Mouse (Mus musculus) embryonic facial prominence, embryonic 12.5 days (tissue): ENCODE data around the gene Zfp729b. TPM values are rescaled to one million over a fixed set of nuclear protein-coding genes. Genes with fewer than 3 reads are reported as not detected.

ENCODE experiments used
- polyA plus RNA-seq: library from polyadenylated mRNA; unstranded; fragments of >200 nt; fragmentation: Nextera tagmentation; extraction: Ambion mirVana; gene quantifications from 2 replicates; pipeline ENCODE4 v1.2.1, GENCODE M21; 2016

The Zfp729b gene
- polyA plus RNA-seq, 1 experiment from 2014 or later, result 5.3 TPM

Other genes with a start within 250 kb of the Zfp729b start
- gene Gm28044, start 249.2 kb downstream of the Zfp729b start, polyA plus RNA-seq, result not detected in 2 replicates
- 0.94 and 0.96 TPM in 2 replicates for gene Zfp953, start 249.1 kb downstream of the Zfp729b start, polyA plus RNA-seq
- 0.37 and 0.67 TPM in 2 replicates for gene Gm28041, start 234.0 kb downstream of the Zfp729b start, polyA plus RNA-seq
- gene Zfp456, start 233.9 kb downstream of the Zfp729b start, polyA plus RNA-seq, result 1.5 TPM in 2 replicates
- gene Zfp429, start 209.9 kb downstream of the Zfp729b start, polyA plus RNA-seq, result 4.9 and 6.6 TPM in 2 replicates
- 1.0 and 1.1 TPM in 2 replicates for gene Zfp459, start 188.3 kb downstream of the Zfp729b start, polyA plus RNA-seq
- 9.5 and 10.4 TPM in 2 replicates for gene Zfp874a, start 158.1 kb downstream of the Zfp729b start, polyA plus RNA-seq
- 2.9 and 3.8 TPM in 2 replicates for gene Zfp874b, start 125.4 kb downstream of the Zfp729b start, polyA plus RNA-seq
- 22.5 and 24.0 TPM in 2 replicates for gene Zfp58, start 109.2 kb downstream of the Zfp729b start, polyA plus RNA-seq
- not detected in 2 replicates for gene Gm26965, start 83.6 kb downstream of the Zfp729b start, polyA plus RNA-seq
- 25.0 and 25.2 TPM in 2 replicates for gene Zfp87, start 83.5 kb downstream of the Zfp729b start, polyA plus RNA-seq
- 16.9 and 17.0 TPM in 2 replicates for gene Zfp748, start 55.9 kb downstream of the Zfp729b start, polyA plus RNA-seq
- gene Gm49345, start 28.1 kb upstream of the Zfp729b start, polyA plus RNA-seq, result not detected in 2 replicates
- 3.2 and 3.8 TPM in 2 replicates for gene Zfp729a, start 28.1 kb upstream of the Zfp729b start, polyA plus RNA-seq
- gene Zfp738, start 77.4 kb upstream of the Zfp729b start, polyA plus RNA-seq, result 14.8 and 14.9 TPM in 2 replicates
- 8.4 and 10.5 TPM in 2 replicates for gene Zfp65, start 119.5 kb upstream of the Zfp729b start, polyA plus RNA-seq
- gene Zfp85, start 145.5 kb upstream of the Zfp729b start, polyA plus RNA-seq, result 7.5 and 7.7 TPM in 2 replicates
- gene Zfp493, start 170.0 kb upstream of the Zfp729b start, polyA plus RNA-seq, result 3.3 and 3.8 TPM in 2 replicates
- gene Zfp273, start 204.0 kb upstream of the Zfp729b start, polyA plus RNA-seq, result 9.2 and 9.6 TPM in 2 replicates
- gene Gm10037, start 221.4 kb upstream of the Zfp729b start, polyA plus RNA-seq, result 4.1 and 4.6 TPM in 2 replicates